Mouse (Mus musculus) gastrocnemius, postnatal 25 days (tissue): Measurements from ENCODE around the gene Fbxl16. TPM values are rescaled to one million over a fixed set of nuclear protein-coding genes. Genes with fewer than 3 reads are reported as not detected.

Source experiments
- DNase-seq: peaks from one replicate; pipeline ENCODE4 v3.0.0; 2022
- total RNA-seq, 2 experiments: library from RNA; stranded (reverse); gene quantifications; 1 replicate in 1 of 2; 2 replicates in 1 of 2; pipeline ENCODE4 v1.2.3; 2021

Gene Fbxl16
- total RNA-seq, 2 experiments from 2014 or later = 1.5 to 1.7 TPM

- DNase-seq = peak; percentile 72
Observed at GRCm38 (mm10) chr17:25828712-25829557, 20.1 kb downstream of the Fbxl16 start, which contains the start of gene Jmjd8. Gene Jmjd8 (plus strand): TSS chr17:25828867.

- DNase-seq = no peak
Observed at GRCm38 (mm10) chr17:25829558-25830017, 20.7 kb downstream of the Fbxl16 start.

DNA sequence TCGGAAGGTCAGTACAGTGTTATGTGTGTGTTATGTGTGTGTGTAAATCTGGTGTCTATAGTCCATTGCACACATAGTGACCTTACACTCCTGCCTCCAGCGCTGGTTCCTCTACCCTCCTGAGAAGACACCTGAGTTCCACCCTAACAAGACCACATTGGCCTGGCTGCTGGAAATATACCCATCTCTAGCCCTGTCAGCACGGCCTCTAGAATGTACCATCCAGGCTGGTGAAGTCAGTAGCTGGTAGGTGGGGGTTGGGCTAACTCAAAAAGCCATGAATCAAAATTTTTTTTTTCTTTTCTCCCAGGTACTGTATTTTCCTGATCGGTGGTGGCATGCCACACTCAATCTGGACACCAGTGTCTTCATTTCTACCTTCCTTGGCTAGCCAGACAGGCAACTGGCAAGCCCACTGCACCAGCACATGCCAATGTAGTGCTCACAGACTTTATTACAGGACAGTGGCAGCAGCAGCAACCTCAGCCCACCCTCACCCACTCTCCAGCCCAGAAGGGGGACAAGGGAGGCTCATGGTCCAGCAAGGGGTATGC, 21.4 kb downstream of the Fbxl16 start:
- DNase-seq = no peak

- DNase-seq = no peak
Observed at GRCm38 (mm10) chr17:25830806-25831431, 22.0 kb downstream of the Fbxl16 start.

DNA sequence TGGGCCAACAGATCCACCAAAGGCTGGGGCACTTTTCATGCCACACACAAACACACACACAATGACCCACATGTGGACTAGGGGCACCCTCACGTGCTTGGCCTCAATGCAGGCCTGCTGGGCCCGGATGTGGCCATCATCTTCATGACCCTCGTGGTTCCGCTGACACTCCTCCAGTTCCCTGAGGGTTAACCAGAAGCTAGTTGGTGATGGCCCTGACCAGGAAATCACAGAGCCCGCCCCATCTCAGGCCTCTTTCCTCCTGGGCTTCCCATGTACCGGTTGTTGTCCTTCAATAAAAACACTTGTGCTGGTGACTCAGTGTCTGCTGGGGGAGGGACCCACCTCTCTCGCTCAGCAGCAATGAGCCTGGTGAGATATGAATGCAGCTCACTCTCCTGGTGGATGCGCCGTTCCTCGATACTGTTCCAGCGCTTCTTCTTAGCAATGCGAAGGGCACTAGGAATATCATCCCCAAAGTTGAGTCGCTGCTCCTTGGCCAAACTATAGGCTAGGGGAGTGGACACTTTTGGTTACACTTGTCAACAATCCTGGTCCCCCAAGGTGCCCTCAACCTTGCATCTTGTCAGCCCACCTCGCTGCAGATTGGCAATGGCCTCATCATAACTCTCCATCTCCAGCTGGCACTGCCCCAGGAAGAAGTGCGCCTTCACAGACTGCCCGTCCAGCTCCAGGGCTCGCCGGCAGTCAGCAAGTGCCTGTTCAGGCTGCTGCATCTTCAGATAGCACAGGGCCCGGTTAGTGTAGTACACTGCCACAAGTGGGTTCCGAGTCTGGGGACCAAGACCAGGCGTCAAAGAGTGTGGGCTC, 22.8 kb downstream of the Fbxl16 start:
- no peak for DNase-seq

DNA sequence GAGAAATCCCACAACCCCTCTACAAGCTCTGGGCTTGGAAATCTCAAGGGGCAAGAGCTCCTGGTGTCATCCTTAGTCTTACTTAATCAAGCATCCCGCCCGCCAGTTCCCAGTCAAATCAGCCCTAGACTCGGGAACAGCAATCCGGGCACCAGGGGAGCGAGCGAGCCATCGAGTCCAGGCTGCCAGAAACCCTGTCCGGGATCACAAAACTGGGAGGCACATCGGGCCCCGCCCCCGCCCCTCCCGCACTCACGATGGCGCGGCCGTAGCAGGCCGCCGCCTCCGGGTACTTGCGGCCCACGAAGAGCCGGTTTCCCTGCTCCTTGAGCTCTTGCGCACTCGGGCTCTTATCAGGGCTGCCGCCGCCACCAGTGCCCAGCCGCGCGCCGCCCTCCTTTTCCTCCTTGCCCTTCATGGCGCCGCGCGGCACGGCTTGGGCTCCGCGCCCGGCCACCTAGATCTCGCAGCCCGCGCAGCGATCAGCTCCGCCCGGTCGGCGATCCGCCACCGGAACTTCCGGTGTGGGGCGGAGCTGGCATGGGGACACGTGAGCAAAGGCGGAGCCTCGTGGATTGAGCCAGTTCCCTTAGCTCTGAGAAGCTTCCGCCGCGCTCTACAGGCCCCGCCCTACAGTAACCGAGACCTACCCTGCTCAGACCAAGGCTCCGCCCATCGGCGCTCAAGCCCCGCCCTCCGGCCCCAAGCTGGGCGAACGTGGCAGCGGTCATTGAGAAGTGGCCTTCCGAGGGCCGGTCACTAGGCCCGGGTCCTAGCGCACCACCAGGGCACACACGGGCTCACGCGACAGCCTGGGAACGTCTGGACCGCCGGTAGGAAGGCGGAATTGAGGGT, 23.8 kb downstream of the Fbxl16 start:
- DNase-seq = peak; percentile 99

DNA sequence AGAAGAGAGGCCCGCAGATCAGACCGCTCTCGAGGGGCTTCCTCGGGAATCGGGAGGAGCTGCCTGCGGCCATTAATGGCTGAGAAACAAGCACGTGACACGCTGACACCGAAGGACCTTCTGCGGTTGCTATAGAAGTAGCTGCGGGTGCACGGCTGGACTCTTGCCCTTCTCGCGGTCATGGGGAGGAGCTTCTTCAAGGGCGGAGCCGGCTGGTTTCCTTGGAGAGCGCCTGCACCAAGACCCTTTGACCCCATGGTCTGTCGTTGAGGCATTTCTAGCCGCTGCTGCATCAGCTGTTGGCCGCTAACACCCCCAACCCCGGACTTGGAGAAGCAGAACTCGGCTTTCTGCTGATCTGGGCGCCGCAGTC, 24.4 kb downstream of the Fbxl16 start, which contains the start of gene Stub1:
Gene Stub1, minus strand, starts transcription at position 114 of the 373 bp plus-strand sequence.
- peak; percentile 91 for DNase-seq

- no peak for DNase-seq
Observed at GRCm38 (mm10) chr17:25833961-25834594, 25.2 kb downstream of the Fbxl16 start.

DNA sequence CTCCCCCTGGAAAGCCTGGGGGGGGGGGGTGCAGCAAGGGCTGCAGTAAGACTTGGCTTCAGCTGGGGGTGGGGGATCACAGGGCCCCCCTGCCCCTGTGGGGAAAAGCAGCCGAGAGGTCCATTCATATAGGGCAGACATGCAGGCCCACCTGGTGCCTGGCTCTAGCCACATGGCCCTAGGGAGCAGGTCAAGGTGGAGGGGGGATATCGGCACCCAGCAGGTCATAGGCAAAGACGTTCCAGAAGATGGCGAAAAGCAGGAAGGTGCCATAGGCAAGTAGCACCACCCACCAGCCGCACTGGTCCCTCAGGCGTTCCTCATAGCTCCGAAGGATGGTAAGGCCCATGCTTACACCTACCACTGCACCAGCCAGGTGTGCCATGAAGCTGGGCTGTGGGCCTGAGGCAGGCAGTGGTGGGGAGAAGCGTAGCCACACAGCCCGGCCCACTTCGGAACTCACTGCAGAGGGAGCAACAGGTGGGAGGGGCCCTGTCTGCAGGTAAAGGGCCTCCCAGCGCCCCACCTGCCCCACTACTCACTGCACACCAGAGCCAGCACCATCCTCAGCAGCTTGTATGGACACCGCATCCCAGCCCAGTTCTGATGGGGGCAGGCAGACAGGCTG, 25.8 kb downstream of the Fbxl16 start:
- DNase-seq = no peak

- DNase-seq = no peak
Observed at GRCm38 (mm10) chr17:25835301-25835700, 26.4 kb downstream of the Fbxl16 start.

GRCm38 (mm10) chr17:25835816-25836215, 26.9 kb downstream of the Fbxl16 start:
- DNase-seq = no peak

DNA sequence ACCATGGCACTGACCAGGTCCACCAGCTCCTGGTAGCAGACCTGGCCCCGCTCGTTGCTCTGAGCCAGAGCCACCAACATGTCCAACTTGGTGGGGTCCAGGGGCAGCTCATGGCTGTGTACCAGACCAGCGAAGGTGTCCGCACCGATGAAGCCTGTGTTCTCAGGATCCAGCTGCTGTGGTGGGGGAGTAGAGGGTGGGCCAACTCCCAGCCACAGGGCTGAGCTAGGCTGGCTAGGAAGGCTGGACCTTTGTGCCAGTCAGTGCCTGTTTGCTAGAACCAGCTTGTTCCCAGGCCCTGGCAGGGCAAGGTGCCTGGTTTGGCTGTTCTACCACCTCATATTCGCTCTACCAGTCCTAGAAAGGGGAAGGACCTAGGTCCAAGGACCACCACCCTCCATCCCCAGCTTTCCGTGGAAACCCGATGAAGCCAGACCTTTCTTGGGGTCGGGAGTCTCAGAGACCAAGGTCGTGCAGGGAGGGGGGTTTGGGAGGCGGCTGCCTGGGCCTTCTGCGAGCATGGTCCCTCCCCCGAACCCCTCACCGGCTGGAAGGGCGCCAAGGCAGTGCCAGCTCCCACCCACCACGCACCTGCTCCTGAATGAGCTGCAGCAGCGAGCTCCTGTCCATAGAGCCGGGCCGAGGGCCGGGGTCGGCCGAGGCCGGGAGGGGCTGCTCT, 27.7 kb downstream of the Fbxl16 start:
- no peak for DNase-seq

DNA sequence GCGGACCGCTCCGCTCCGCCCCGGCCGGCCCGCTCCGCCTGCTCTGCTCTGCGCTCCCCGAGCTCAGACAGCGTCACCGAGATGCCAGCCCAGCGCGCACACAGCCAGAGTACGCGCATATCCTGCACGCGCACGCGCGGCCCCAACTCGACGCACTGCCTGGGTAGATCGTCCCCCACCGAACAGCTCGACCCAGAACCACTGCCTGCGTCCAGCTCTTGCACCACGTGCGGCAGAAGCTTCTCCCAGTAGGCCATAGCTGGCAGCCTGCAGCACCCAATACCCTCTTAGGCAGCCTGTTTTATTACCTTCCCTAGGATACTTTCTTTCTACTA, 28.2 kb downstream of the Fbxl16 start, which contains the start of gene Rhbdl1:
Gene Rhbdl1, minus strand, starts transcription at position 220 of the 335 bp plus-strand sequence.
- DNase-seq = peak; percentile 86

DNA sequence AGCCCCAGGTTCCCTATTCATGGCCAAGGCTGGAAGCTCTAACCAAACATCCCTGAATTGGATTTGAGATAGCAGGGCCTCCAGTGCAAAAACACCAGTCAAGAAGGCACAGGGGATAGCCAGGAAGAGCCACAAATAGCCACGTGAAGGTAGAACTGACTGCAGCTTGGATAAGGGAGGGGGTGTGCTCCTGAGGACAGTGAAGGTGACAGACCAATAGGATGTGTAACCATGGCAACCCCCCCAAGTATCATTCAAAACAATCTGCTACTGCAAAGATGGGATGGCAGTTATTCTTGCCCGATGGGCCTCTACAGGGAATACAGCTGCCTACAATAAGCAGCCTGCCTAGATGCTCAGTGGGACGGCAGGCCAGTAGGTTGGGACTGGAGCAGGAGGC, 28.6 kb downstream of the Fbxl16 start:
- DNase-seq = no peak

DNA sequence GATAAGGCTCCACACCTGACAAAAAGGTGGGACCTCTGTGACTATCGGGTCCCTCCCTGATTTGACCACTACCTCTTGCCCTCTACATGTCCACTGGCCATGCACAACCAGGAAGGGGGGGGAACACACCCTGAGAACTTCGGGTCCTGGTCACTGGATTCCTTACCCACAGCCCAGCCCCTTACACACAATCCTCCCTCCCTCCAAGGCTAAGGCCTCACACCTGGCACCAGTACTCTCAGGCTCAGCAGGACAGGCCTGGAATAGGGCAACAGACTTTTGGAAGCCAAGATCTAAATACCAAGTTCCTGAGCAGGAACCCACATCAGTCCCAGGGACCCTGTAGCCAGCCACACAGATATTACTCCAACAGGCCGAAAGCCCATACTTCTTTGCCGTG, 30.0 kb downstream of the Fbxl16 start:
- DNase-seq = peak; percentile 66

DNA sequence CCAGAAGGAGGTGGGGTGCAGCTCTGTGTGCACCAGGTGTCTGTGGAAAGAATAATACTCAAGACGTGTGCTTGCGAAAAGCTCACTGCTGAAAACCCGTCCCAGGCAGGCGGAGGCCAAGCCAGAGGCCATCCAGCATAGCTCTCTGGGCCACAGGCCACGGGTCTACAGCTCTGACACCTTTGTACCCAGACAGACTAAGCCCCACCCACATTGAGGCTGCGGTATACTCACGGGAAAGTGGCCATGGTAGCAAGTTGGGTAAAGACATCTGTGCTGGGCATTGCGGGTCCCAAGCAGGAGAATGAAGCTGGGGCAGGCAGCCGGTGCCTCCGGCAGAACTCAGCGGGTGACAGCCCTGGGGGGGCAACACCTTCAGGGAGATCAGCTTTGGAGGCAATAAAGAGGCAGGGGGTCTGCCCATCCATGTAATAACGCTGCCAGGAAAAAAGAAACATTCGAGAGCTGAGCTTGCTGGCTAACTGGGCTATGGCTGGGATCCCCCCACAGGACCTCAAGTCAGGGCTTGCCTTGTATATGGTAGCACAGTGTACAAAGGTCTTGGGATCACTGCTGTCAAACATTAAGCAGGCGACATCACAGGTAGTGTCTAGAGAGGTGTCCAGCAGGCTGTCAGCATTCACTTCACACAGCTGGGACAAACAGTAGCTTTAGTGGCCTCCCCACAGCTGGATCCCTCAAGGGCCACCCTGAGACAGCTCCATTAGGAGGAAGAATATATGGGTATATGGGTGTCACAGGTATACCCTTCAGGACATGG, 30.8 kb downstream of the Fbxl16 start:
- DNase-seq = no peak

- DNase-seq = no peak
Observed at GRCm38 (mm10) chr17:25840519-25840918, 31.6 kb downstream of the Fbxl16 start.

- no peak for DNase-seq
Observed at GRCm38 (mm10) chr17:25841117-25841880, 32.4 kb downstream of the Fbxl16 start, which contains the start of gene Gm20683. Gene Gm20683 (minus strand): TSS chr17:25841763.
